Mouse (Mus musculus) limb, embryonic 14.5 days (tissue): ENCODE results near the gene Arf1. TPM values are rescaled to one million over a fixed set of nuclear protein-coding genes. Genes with fewer than 3 reads are reported as not detected.
A peak's percentile ranks its signal among the peaks of the same experiment; 100 is the strongest.

ENCODE experiments used
- ATAC-seq: fragments of 200-750 bp; cut with Nextera tagmentation; 2 replicates; pipeline ENCODE4 v1.8.0; 2017; ENCODE audit warnings: low read depth, moderate number of reproducible peaks, moderate TSS enrichment; ENCODE audit not compliant: low FRiP score
- DNase-seq: peaks from one replicate; pipeline ENCODE4 v3.0.0-alpha.2; 2015; ENCODE audit warnings: low spot score
- H3K27ac ChIP-seq: fragments of 300-500 bp; sonication (generic); replicated peaks from 2 replicates; pipeline ENCODE4 v1.5.1; 2014; ENCODE audit warnings: low read depth, mild to moderate bottlenecking, low read length, moderate library complexity, mixed read lengths
- H3K27me3 ChIP-seq: fragments of 300-500 bp; sonication (generic); 2 replicates; pipeline ENCODE4 v1.6.1; 2014; ENCODE audit warnings: low read length, mixed read lengths; ENCODE audit not compliant: control insufficient read depth, insufficient read depth
- H3K36me3 ChIP-seq: fragments of 300-500 bp; sonication (generic); 2 replicates; pipeline ENCODE4 v1.6.1; 2014; ENCODE audit warnings: mild to moderate bottlenecking, low read length, moderate library complexity, mixed read lengths; ENCODE audit not compliant: control insufficient read depth, insufficient read depth
- H3K4me1 ChIP-seq: fragments of 300-500 bp; sonication (generic); 2 replicates; pipeline ENCODE4 v1.6.1; 2014; ENCODE audit warnings: antibody characterized with exemption, low read length, mixed read lengths; ENCODE audit not compliant: control insufficient read depth, insufficient read depth
- H3K4me2 ChIP-seq: fragments of 300-500 bp; sonication (generic); replicated peaks from 2 replicates; pipeline ENCODE4 v1.6.1; 2014; ENCODE audit warnings: low read depth, mild to moderate bottlenecking, low read length, moderate library complexity; ENCODE audit not compliant: severe bottlenecking
- H3K4me3 ChIP-seq: fragments of 300-500 bp; sonication (generic); replicated peaks from 2 replicates; pipeline ENCODE4 v1.5.1; 2014; ENCODE audit warnings: low read length
- H3K9ac ChIP-seq: fragments of 300-500 bp; sonication (generic); 2 replicates; pipeline ENCODE4 v1.6.1; 2014; ENCODE audit warnings: mild to moderate bottlenecking, low read depth, low read length, moderate library complexity; ENCODE audit not compliant: severe bottlenecking
- H3K9me3 ChIP-seq: fragments of 300-500 bp; sonication (generic); 2 replicates; pipeline ENCODE4 v1.6.1; 2016; ENCODE audit warnings: low read length; ENCODE audit not compliant: control insufficient read depth
- POLR2A ChIP-seq: fragments of 200-500 bp; IDR thresholded peaks from 2 replicates; pipeline ENCODE4 v1.8.0; 2012; ENCODE audit warnings: inconsistent platforms, mild to moderate bottlenecking, moderate library complexity, borderline replicate concordance; ENCODE audit not compliant: insufficient read depth, insufficient read length; ENCODE audit errors: extremely low read depth
- WGBS: fragments of 180-500 bp; shearing (Covaris S2); extraction: QIAGEN DNeasy Blood & Tissue Kit; methylation state at CpG from one replicate; pipeline ENCODE4 v1.1.7; 2014; 5-methylcytosine and 5-hydroxymethylcytosine counted together
- polyA plus RNA-seq, 2 experiments: library from polyadenylated mRNA; depleted of rRNA in 1 of 2; stranded (reverse) in 1 of 2; unstranded in 1 of 2; fragments of >200 nt; fragmentation: Nextera tagmentation in 1 of 2; extraction: Ambion mirVana in 1 of 2; gene quantifications; 2 replicates each; pipeline versions ENCODE4 v1.2.1 to v1.2.3; 2012 to 2014

The Arf1 gene
- polyA plus RNA-seq, 2 experiments: 690 to 725 TPM

DNA sequence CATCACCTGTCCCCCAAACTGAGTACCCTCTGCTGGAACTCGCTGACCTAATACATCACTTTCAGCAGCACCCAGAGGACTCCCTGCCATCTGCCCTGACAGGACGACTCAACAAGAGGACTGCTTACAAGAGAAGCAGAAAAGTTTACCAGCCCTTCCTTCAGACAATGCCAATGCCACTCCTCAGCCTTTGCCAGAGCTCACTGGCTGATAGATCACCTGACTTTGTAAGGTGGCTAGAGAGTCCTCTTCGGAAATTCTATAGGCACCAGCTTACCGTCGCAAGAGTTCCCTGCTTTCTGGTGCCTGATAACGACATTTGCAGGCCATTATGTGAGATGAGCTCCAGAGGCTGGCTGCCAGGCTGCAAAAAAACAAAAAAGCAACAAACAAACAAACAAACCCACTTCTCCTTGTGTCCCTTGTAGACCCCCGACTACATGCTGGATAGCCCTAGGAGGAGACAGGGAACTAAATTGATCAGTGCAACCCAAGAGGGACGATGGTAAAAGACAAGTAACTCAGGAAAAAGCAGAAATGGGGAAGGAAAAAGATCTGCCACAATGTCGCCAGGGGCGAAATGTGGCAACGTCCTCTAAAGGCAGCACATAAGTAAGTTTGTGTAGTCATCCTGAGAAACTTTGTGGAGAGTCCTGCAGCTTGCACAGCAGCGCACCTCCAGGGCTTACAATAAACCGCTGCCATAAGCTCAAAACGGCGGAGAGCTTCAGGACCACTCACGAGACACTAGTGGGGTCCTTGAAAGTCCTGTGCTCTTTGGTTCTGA lies 26.7 kb downstream of the Arf1 start:
- H3K4me3 ChIP-seq: peak overlapping the region; percentile 77
- H3K4me2 ChIP-seq: peak overlapping the region; percentile 65
- ATAC-seq (no peak), DNase-seq (no peak)
- H3K9ac ChIP-seq: peak overlapping the region; percentile 74
- no peaks in the 10 kb centered on the region for H3K27me3 ChIP-seq
- H3K36me3 ChIP-seq: peaks cover 34% of the 10 kb centered on the region
- H3K27ac ChIP-seq: peak overlapping the region; percentile 74
- WGBS: 29% methylated on average over 16 of the region's 16 CpGs
- TF ChIP-seq POLR2A: no peak
- peaks cover 11% of the 10 kb centered on the region for H3K4me1 ChIP-seq
- no peaks in the 10 kb centered on the region for H3K9me3 ChIP-seq

DNA sequence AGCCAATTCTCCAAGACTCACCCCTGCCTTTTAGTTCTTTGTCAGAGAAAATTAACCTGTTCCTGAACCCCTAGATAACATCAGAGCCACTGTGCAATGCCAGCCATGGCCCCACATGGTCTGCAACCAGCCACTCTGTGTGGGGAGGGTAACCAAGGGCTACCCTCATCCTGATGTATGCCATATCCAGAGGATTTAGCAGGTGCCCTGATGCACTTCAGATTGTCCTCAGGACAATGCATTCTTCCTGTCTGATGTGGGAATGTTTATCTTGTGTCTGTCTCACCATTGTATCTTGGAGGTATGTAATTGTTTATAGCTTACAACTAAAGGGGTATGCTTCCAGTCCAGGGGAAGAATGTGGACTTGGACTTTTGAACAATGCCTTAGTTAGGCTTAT lies 31.8 kb downstream of the Arf1 start:
- Histone ChIP-seq H3K4me1 (peaks cover 5% of the 10 kb centered on the region), H3K36me3 (peaks cover 10% of the 10 kb centered on the region), H3K9me3 (no peaks in the 10 kb centered on the region)

DNA sequence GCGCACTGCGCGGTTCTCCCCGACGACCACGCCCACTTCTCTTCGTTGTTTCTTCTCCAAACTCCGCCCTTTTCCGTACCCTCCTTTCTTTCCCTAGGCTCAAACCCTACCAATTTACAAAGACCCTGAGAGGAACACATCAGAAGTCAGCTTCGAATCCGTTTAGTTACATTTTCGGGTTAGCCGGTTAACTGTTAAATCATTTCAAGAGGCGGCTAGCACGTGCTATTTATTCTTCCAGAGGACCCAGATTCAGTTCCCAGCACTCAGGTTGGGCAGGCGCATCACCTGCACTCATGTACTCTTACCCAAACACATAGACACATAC lies 36.0 kb downstream of the Arf1 start, which contains the start of gene Guk1:
Gene Guk1 (minus strand): TSS at position 154 of the 328 bp plus-strand sequence.
- TF ChIP-seq POLR2A: no peak
- no peak for DNase-seq

More for the DNA sequence above, 31.8 kb downstream of the Arf1 start:
- TF ChIP-seq POLR2A: no peak
- Histone ChIP-seq H3K9ac (no peak overlapping the region), H3K27me3 (no peaks in the 10 kb centered on the region), H3K27ac (no peak overlapping the region), H3K4me2 (no peak overlapping the region), H3K4me3 (no peak overlapping the region)
- ATAC-seq (no peak), DNase-seq (no peak)

GRCm38 (mm10) chr11:59191231-59192058 lies 36.6 kb downstream of the Arf1 start:
- Histone ChIP-seq H3K9ac (peak overlapping the region; percentile 59), H3K4me3 (peak overlapping the region; percentile 55), H3K4me2 (peak overlapping the region; percentile 65), H3K36me3 (peaks cover 2% of the 10 kb centered on the region; the same call in 1 of the 2 replicates), H3K4me1 (peaks cover 5% of the 10 kb centered on the region; the same call in 1 of the 2 replicates), H3K27me3 (no peaks in the 10 kb centered on the region), H3K9me3 (no peaks in the 10 kb centered on the region), H3K27ac (peak overlapping the region; percentile 79)
- ATAC-seq (peak; percentile 95), DNase-seq (peak; percentile 86)
- peak; percentile 89; the same call in 1 of the 2 replicates for TF ChIP-seq POLR2A
- under 1% methylated on average over 39 of the region's 59 CpGs for WGBS

More for the DNA sequence above, 36.0 kb downstream of the Arf1 start, which contains the start of gene Guk1:
- Histone ChIP-seq H3K27me3 (no peaks in the 10 kb centered on the region), H3K4me3 (peak within 1 kb of the TSS; percentile 55), H3K4me1 (peaks cover 5% of the 10 kb centered on the region; the same call in 1 of the 2 replicates), H3K36me3 (no peaks in the 10 kb centered on the region; the same call in 1 of the 2 replicates), H3K4me2 (peak within 1 kb of the TSS; percentile 65), H3K9ac (peak within 1 kb of the TSS; percentile 59), H3K9me3 (no peaks in the 10 kb centered on the region), H3K27ac (peak within 1 kb of the TSS; percentile 79)
- ATAC-seq: peak; percentile 5; the same call in 1 of the 2 replicates
- WGBS: 4% methylated on average over 16 of the region's 16 CpGs

DNA sequence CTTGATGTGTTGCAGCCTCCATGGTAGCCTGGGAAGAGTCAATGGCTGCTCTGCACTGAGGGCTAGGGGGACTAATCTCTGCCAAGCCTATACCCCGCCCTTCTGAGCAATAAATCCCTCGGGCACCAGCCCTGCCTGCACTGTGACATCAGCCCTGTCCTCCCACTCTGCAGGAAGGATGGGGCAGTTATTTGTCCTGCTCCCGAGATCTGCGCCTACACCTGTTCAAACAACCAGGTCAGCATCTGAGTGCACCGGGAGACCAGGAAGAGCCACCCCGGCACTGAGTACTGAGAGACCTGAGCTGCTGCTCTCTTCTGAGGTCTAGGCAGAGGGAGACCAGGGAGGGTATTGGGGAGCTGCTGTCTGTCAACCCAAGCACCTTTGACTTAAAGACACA lies 40.4 kb downstream of the Arf1 start:
- 78% methylated on average over 6 of the region's 6 CpGs for WGBS
- no peak for TF ChIP-seq POLR2A
- H3K9me3 ChIP-seq: no peaks in the 10 kb centered on the region
- H3K4me3 ChIP-seq: no peak overlapping the region
- 0 out of 2 replicates have a peak overlapping the region, but pooled peaks have one; percentile 12 for H3K9ac ChIP-seq
- no peak overlapping the region for H3K27ac ChIP-seq
- H3K4me2 ChIP-seq: no peak overlapping the region
- ATAC-seq: no peak
- no peaks in the 10 kb centered on the region for H3K27me3 ChIP-seq
- peaks cover 5% of the 10 kb centered on the region; the same call in 1 of the 2 replicates for H3K4me1 ChIP-seq
- no peak for DNase-seq
- H3K36me3 ChIP-seq: peaks cover 29% of the 10 kb centered on the region
